Mouse (Mus musculus) intestine, postnatal 0 days (tissue): ENCODE measurements around the gene Hdac9. TPM values are rescaled to one million over a fixed set of nuclear protein-coding genes. Genes with fewer than 3 reads are reported as not detected.

Source experiments
- ATAC-seq: fragments of 200-750 bp; cut with Nextera tagmentation; 2 replicates; pipeline ENCODE4 v1.8.0; 2017; ENCODE audit warnings: mild to moderate bottlenecking, moderate TSS enrichment, moderate library complexity
- H3K27ac ChIP-seq: fragments of 300-500 bp; sonication (generic); 2 replicates; pipeline ENCODE4 v1.5.1; 2014; ENCODE audit warnings: mild to moderate bottlenecking, low read depth, low read length, moderate library complexity
- H3K27me3 ChIP-seq: fragments of 300-500 bp; sonication (generic); replicated peaks from 2 replicates; pipeline ENCODE4 v1.6.1; 2014; ENCODE audit warnings: low read length, mixed read lengths; ENCODE audit not compliant: control insufficient read depth, insufficient read depth
- H3K36me3 ChIP-seq: fragments of 300-500 bp; sonication (generic); 2 replicates; pipeline ENCODE4 v1.6.1; 2014; ENCODE audit warnings: mild to moderate bottlenecking, moderate library complexity; ENCODE audit not compliant: control insufficient read depth, insufficient read depth
- H3K4me1 ChIP-seq: fragments of 300-500 bp; sonication (generic); replicated peaks from 2 replicates; pipeline ENCODE4 v1.6.1; 2014; ENCODE audit warnings: antibody characterized with exemption, low read length, mixed read lengths; ENCODE audit not compliant: control insufficient read depth, insufficient read depth
- H3K4me2 ChIP-seq: fragments of 300-500 bp; sonication (generic); replicated peaks from 2 replicates; pipeline ENCODE4 v1.6.1; 2014; ENCODE audit warnings: low read depth, mild to moderate bottlenecking, moderate library complexity
- H3K4me3 ChIP-seq: fragments of 300-500 bp; sonication (generic); 2 replicates; pipeline ENCODE4 v1.5.1; 2014; ENCODE audit warnings: low read depth, low read length
- H3K9ac ChIP-seq: fragments of 300-500 bp; sonication (generic); 2 replicates; pipeline ENCODE4 v1.6.1; 2014; ENCODE audit warnings: mild to moderate bottlenecking, low read depth, low read length
- H3K9me3 ChIP-seq: fragments of 300-500 bp; sonication (generic); 2 replicates; pipeline ENCODE4 v1.6.1; 2016; ENCODE audit warnings: mixed run types; ENCODE audit not compliant: control insufficient read depth
- CTCF ChIP-seq: sonication (generic); IDR thresholded peaks from 2 replicates; pipeline ENCODE4 v1.5.1; 2016; ENCODE audit warnings: low read depth, mild to moderate bottlenecking, control low read depth, antibody characterized with exemption, moderate library complexity
- WGBS: fragments of 180-500 bp; shearing (Covaris S2); extraction: QIAGEN DNeasy Blood & Tissue Kit; methylation state at CpG from one replicate; pipeline ENCODE4 v1.1.7; 2014; 5-methylcytosine and 5-hydroxymethylcytosine counted together
- polyA plus RNA-seq: library from polyadenylated mRNA; unstranded; fragments of >200 nt; fragmentation: Nextera tagmentation; extraction: Ambion mirVana; gene quantifications from 2 replicates; pipeline ENCODE4 v1.2.1, GENCODE M21; 2015

Gene Hdac9
- polyA plus RNA-seq, 1 experiment from 2014 or later: 1.4 TPM

DNA sequence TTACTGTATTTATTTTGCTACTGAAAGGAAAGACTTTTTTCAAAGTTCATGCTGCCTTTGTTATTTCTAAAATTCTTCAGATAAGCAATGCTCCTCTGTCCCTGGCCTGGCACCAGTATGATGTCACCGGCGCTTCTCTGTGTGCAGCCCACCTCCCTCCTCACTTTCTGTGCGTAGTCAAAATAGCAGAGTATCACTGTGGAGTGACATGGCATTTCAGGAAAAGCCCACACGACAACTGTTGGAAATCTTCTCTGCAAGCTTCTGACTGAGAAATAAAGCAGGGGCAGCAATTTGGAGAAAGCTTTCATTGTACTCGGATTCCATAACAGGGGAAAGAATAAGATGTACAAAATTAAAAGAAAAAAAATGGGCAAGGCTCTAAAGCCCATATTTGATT, 302.1 kb downstream of the Hdac9 start:
- no peak for ATAC-seq

DNA sequence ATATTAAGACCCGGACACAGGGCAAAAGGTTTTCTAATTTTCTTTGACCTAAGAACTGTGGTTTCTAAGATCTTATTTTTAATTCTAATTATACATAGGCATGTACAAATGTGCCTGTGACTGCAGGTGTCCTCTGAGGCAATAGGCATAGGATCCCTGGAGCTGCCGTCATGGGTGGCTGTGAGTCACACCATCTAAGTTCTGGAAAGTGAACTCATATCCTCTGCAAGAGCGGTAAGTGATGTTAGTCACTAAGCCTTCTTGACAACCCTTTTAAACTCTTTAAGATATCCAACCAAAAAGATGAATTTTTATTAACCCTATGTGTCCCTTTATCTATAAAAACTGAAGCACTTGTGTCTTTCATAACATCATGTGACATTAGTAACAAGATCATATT, 304.4 kb downstream of the Hdac9 start:
- Histone ChIP-seq H3K36me3 (no peaks in the 10 kb centered on the region), H3K4me1 (no peaks in the 10 kb centered on the region), H3K9ac (no peak overlapping the region), H3K9me3 (no peaks in the 10 kb centered on the region), H3K27me3 (no peaks in the 10 kb centered on the region), H3K4me3 (no peak overlapping the region), H3K4me2 (no peak overlapping the region), H3K27ac (no peak overlapping the region)
- no peak for TF ChIP-seq CTCF
- ATAC-seq: no peak
- WGBS: 91% methylated on average over 3 of the region's 3 CpGs

More for the DNA sequence above, 302.1 kb downstream of the Hdac9 start:
- no peaks in the 10 kb centered on the region for H3K4me1 ChIP-seq
- no peak for TF ChIP-seq CTCF
- H3K27me3 ChIP-seq: no peaks in the 10 kb centered on the region
- H3K4me2 ChIP-seq: no peak overlapping the region
- H3K9ac ChIP-seq: no peak overlapping the region
- H3K4me3 ChIP-seq: no peak overlapping the region
- no peak overlapping the region for H3K27ac ChIP-seq
- H3K36me3 ChIP-seq: no peaks in the 10 kb centered on the region
- H3K9me3 ChIP-seq: no peaks in the 10 kb centered on the region
- WGBS: 78% methylated on average over 5 of the region's 5 CpGs

DNA sequence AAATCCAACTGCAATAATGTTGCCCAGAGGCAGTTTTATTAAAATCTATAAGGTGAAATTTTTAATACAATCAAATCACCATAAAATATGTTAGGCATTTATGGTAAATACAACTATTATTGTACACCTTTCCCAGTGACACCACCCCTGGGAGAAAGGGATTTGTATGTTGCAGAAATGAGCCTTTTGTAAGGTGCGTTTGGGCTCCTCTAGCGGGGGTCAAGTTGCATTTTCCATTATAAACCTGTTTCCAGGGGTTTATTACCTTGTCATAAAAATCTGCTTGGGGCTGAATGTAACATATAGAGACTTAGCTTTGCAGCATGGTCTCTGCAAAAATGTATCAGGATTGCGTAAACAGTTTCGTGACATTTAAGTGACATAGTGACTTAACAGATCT, 312.4 kb downstream of the Hdac9 start:
- Histone ChIP-seq H3K4me2 (no peak overlapping the region), H3K36me3 (no peaks in the 10 kb centered on the region), H3K27ac (no peak overlapping the region), H3K9ac (no peak overlapping the region), H3K4me3 (no peak overlapping the region), H3K27me3 (no peaks in the 10 kb centered on the region), H3K4me1 (no peaks in the 10 kb centered on the region), H3K9me3 (no peaks in the 10 kb centered on the region)
- ATAC-seq: no peak
- 69% methylated on average over 4 of the region's 4 CpGs for WGBS
- TF ChIP-seq CTCF: no peak

DNA sequence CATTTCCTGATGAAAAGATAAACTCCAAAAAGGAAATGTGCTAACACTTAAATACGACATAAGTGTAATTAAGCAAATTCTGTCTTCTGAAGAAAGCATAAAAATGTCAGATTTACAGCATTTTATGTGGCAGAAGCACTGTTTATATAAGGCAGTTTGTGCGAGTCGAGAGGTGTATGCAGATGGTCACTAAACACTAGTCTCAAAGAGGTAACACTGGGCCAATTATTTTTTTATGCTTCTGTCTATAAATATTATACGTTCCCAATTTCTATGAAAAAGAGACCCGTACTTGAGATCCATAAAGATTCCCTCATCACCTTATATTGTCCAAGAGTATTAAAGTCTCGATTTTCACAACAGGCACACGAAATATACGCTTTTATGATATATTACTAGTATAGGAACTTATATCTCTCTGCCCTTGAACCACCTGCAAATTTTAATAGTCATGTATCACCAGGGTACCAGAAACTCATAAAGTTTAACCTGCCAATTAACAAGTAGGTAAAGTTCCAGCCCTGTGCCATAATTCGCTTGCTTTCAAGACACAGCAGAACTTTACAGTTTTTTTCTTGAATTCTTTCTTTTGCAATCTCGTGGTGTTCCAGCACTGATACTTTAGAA, 322.6 kb downstream of the Hdac9 start:
- WGBS: 74% methylated on average over 10 of the region's 10 CpGs
- no peak overlapping the region for H3K4me3 ChIP-seq
- no peaks in the 10 kb centered on the region for H3K36me3 ChIP-seq
- no peaks in the 10 kb centered on the region for H3K27me3 ChIP-seq
- H3K9ac ChIP-seq: no peak overlapping the region
- H3K27ac ChIP-seq: no peak overlapping the region
- no peak for TF ChIP-seq CTCF
- no peaks in the 10 kb centered on the region for H3K9me3 ChIP-seq
- no peaks in the 10 kb centered on the region for H3K4me1 ChIP-seq
- no peak overlapping the region for H3K4me2 ChIP-seq
- no peak for ATAC-seq

DNA sequence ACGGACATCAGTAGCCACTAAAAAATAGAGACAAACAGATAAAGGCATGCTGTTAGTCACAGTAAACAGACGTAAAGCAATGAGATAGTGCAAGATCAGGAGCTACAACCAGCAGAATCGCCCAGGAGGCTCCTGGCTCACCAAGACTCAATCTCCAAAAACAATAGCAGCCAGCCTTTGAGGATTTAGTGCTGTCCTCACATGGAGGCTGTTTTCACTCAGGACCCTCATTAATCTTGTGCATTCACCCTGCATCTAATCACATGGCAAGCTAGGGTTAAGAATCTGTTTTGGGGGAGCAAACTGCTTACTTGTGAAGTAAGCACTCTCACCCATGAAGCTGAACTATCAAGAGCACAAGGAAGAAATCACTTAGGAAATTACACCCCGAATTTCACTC, 329.7 kb downstream of the Hdac9 start:
- no peaks in the 10 kb centered on the region for H3K27me3 ChIP-seq
- H3K36me3 ChIP-seq: no peaks in the 10 kb centered on the region
- ATAC-seq: no peak
- no peak overlapping the region for H3K4me3 ChIP-seq
- TF ChIP-seq CTCF: no peak
- H3K9ac ChIP-seq: no peak overlapping the region
- 36% methylated on average over 4 of the region's 4 CpGs for WGBS
- H3K27ac ChIP-seq: no peak overlapping the region
- no peaks in the 10 kb centered on the region for H3K4me1 ChIP-seq
- no peaks in the 10 kb centered on the region for H3K9me3 ChIP-seq
- H3K4me2 ChIP-seq: no peak overlapping the region

DNA sequence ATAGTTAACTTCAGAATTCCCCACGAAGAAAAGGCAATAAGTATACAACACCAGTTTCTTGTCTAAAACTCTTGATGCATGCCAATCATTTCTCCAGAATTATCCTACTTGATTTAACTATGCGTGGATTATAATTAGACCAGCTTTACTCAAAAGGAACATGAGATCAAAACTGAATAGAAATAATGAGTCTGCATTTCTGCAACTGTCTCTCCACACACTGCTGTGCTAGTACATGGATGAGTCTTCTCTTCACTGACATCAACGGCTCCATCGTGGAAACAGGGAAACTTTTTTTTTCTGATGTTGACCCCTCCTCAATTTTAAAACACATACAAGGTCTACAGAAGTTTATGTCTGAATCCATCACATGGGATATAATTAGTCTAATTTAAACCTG, 334.4 kb downstream of the Hdac9 start:
- no peak overlapping the region for H3K4me3 ChIP-seq
- no peak overlapping the region for H3K27ac ChIP-seq
- 0 out of 2 replicates have a peak, but pooled peaks cover 2% of the 10 kb centered on the region for H3K4me1 ChIP-seq
- TF ChIP-seq CTCF: no peak
- H3K9ac ChIP-seq: no peak overlapping the region
- H3K27me3 ChIP-seq: no peaks in the 10 kb centered on the region
- no peaks in the 10 kb centered on the region for H3K36me3 ChIP-seq
- no peak for ATAC-seq
- no peaks in the 10 kb centered on the region for H3K9me3 ChIP-seq
- H3K4me2 ChIP-seq: no peak overlapping the region
- WGBS: 84% methylated on average over 4 of the region's 4 CpGs

DNA sequence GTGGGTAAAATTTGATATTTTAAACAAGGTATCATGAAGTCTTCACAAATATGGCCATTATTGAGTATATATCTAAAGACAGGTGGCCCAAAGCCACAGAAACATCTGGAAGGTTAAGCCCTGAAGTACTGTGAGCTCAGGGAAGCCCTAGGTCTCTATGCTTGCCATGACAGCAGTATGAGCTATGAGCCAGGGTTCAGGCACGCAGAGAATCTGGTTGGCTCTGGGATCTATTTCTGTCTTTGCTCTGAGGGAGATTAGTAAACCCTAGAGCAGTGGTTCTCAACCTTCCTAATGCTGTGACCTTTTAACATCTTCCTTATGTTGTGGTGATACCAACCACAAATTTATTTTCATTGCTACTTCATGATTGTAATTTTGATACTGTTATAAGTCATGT, 337.7 kb downstream of the Hdac9 start:
- ATAC-seq: no peak
- Histone ChIP-seq H3K9ac (no peak overlapping the region), H3K27me3 (no peaks in the 10 kb centered on the region), H3K4me2 (no peak overlapping the region), H3K4me1 (0 out of 2 replicates have a peak, but pooled peaks cover 2% of the 10 kb centered on the region), H3K36me3 (no peaks in the 10 kb centered on the region), H3K4me3 (no peak overlapping the region), H3K27ac (no peak overlapping the region), H3K9me3 (no peaks in the 10 kb centered on the region)
- 55% methylated on average over 1 of the region's 1 CpGs for WGBS
- TF ChIP-seq CTCF: no peak
